Mouse (Mus musculus): ENCODE data around the gene Psmg3.

DNA sequence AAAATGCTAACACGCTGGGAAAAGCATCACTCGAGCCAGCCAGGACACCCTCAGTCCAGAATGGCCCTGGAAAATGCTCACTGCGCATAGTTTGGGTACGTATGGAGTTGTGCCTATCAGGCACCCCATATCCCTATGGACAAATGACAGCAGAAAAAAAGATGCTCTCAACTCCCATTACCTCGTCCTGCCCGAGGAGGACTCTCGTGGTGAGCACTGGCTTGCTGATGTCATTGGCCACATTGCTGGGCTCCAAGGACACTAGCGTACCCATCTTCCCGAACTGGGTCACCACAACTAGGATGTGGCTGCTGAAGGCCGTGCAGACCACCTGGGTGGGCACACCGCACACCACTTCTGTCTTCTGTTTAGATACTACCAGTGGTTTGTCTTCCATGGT lies 738 bp downstream of the Psmg3 start:
- TF ChIP-seq CTCF (IDR thresholded peaks at IDR 0.05; ENCODE audit: low read depth, low read length) (no peak), POLR2A (IDR thresholded peaks at IDR 0.05; ENCODE audit: borderline replicate concordance, low read depth, low read length) (no peak)
